Mouse (Mus musculus) stomach, postnatal 0 days (tissue): ENCODE results near the gene Stoml1.

Experiments used
- CTCF ChIP-seq: IDR thresholded peaks from 2 replicates; pipeline ENCODE4 v1.5.1; 2016; ENCODE audit warnings: antibody characterized with exemption, low read depth, mild to moderate bottlenecking, moderate library complexity
- EP300 ChIP-seq: optimal IDR thresholded peaks from 2 replicates; pipeline ENCODE3; 2016; ENCODE audit warnings: antibody characterized with exemption

DNA sequence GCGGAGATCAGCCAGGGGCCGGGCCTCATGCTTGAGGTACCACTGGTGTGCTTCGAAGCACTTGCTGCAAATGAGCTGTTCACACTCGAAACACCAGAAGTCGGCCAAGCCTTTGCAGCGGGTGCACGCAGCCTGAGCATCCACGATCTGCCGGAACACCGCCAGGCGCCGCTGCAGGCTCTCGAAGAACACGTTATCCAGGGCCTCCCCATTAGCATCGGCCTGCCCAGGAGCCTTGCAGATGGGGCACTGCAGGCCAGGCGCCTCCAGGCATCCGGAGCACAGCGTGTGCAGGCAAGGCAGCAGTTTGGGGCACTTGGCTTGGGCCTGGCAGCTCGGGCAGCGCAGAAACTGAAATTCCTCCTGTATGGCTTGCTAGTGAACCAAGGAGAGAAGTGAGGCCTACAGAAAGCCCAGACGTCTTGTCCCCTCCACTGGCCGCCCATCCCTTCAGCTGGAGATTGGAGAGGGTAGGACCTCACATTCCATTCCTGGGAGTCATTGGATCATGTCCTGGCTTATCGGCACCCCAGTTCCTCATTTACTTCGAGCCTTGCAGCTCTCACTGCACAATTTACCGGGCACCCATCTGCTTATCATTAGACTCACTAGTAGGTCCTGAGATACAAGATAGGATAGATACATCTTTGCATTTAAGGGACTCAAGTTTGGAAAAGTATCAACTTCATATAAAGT, 5.8 kb upstream of the Stoml1 start:
- TF ChIP-seq CTCF (peak; percentile 92), EP300 (no peak)
